Mouse (Mus musculus): Measurements from ENCODE around the gene Clmn. TPM values are rescaled to one million over a fixed set of nuclear protein-coding genes. Genes with fewer than 3 reads are reported as not detected.
A peak's percentile ranks its signal among the peaks of the same experiment; 100 is the strongest.

The Clmn gene
- polyA plus RNA-seq, 1 experiment from 2014 or later = 4.3 TPM

GRCm38 (mm10) chr12:104801494-104802260, 63.2 kb downstream of the Clmn start:
- WGBS = 56% methylated on average over 9 of the region's 9 CpGs
- no peaks in the 10 kb centered on the region for H3K27me3 ChIP-seq (replicated peaks)
- H3K4me2 ChIP-seq (replicated peaks) = no peak overlapping the region
- ATAC-seq = no peak
- no peak overlapping the region for H3K9ac ChIP-seq
- no peak overlapping the region for H3K4me3 ChIP-seq (replicated peaks)
- H3K4me1 ChIP-seq (replicated peaks) = peaks cover 3% of the 10 kb centered on the region; the same call in 1 of the 2 replicates
- H3K36me3 ChIP-seq = peaks cover 10% of the 10 kb centered on the region
- H3K27ac ChIP-seq = no peak overlapping the region
- H3K9me3 ChIP-seq = no peaks in the 10 kb centered on the region

- no peaks in the 10 kb centered on the region for H3K9me3 ChIP-seq
- no peak overlapping the region for H3K9ac ChIP-seq
- no peaks in the 10 kb centered on the region for H3K27me3 ChIP-seq (replicated peaks)
- no peak for ATAC-seq
- WGBS = 90% methylated on average over 3 of the region's 3 CpGs
- no peak overlapping the region for H3K27ac ChIP-seq
- H3K36me3 ChIP-seq = peaks cover 10% of the 10 kb centered on the region
- H3K4me3 ChIP-seq (replicated peaks) = no peak overlapping the region
- peaks cover 3% of the 10 kb centered on the region; the same call in 1 of the 2 replicates for H3K4me1 ChIP-seq (replicated peaks)
- H3K4me2 ChIP-seq (replicated peaks) = no peak overlapping the region
Observed at GRCm38 (mm10) chr12:104799365-104799764, 65.5 kb downstream of the Clmn start.

DNA sequence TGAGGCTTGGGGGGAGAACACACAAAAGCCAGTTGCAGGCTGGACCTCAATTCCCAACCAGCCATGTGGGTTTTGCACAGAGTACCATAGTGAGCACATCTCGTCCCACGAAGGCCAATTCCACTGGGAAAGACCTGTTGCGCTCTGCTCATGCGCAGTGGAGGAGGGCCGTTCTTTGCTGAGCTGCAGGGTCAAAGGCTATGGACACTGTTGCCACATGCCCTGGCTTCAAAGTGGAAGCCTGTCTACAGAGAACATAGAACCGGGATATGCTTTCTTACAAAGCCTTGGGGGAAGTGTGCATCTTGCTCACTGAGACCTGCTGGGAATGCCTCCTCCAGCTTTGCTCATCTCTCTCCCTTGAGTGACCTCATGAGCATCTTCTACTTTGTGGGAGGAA, 67.0 kb downstream of the Clmn start:
- WGBS = 94% methylated on average over 6 of the region's 6 CpGs
- Histone ChIP-seq H3K36me3 (peaks cover 10% of the 10 kb centered on the region), H3K4me3 (replicated peaks) (no peak overlapping the region), H3K4me1 (replicated peaks) (peaks cover 3% of the 10 kb centered on the region; the same call in 1 of the 2 replicates), H3K27ac (no peak overlapping the region), H3K9me3 (no peaks in the 10 kb centered on the region), H3K4me2 (replicated peaks) (no peak overlapping the region), H3K27me3 (replicated peaks) (no peaks in the 10 kb centered on the region), H3K9ac (no peak overlapping the region)
- no peak for ATAC-seq

- whole genome bisulfite sequencing = 85% methylated on average over 11 of the region's 11 CpGs
- Histone ChIP-seq H3K4me2 (replicated peaks) (no peak overlapping the region), H3K4me3 (replicated peaks) (no peak overlapping the region), H3K27me3 (replicated peaks) (no peaks in the 10 kb centered on the region), H3K36me3 (peaks cover 10% of the 10 kb centered on the region), H3K9ac (no peak overlapping the region), H3K4me1 (replicated peaks) (no peaks in the 10 kb centered on the region; the same call in 1 of the 2 replicates), H3K27ac (no peak overlapping the region), H3K9me3 (no peaks in the 10 kb centered on the region)
- ATAC-seq = no peak
Observed at GRCm38 (mm10) chr12:104796635-104797378, 68.1 kb downstream of the Clmn start.

- no peak for ATAC-seq
- H3K9ac ChIP-seq = no peak overlapping the region
- whole genome bisulfite sequencing = 72% methylated on average over 5 of the region's 5 CpGs
- no peaks in the 10 kb centered on the region for H3K9me3 ChIP-seq
- no peak overlapping the region for H3K27ac ChIP-seq
- H3K27me3 ChIP-seq (replicated peaks) = no peaks in the 10 kb centered on the region
- no peak overlapping the region for H3K4me3 ChIP-seq (replicated peaks)
- H3K36me3 ChIP-seq = peaks cover 9% of the 10 kb centered on the region
- H3K4me1 ChIP-seq (replicated peaks) = no peaks in the 10 kb centered on the region
- no peak overlapping the region for H3K4me2 ChIP-seq (replicated peaks)
Observed at GRCm38 (mm10) chr12:104794957-104795356, 69.9 kb downstream of the Clmn start.

GRCm38 (mm10) chr12:104793486-104793885, 71.4 kb downstream of the Clmn start:
- H3K27ac ChIP-seq = no peak overlapping the region
- WGBS = 53% methylated on average over 12 of the region's 12 CpGs
- no peak for ATAC-seq
- H3K36me3 ChIP-seq = peaks cover 3% of the 10 kb centered on the region; the same call in 1 of the 2 replicates
- H3K4me1 ChIP-seq (replicated peaks) = no peaks in the 10 kb centered on the region
- H3K4me2 ChIP-seq (replicated peaks) = no peak overlapping the region
- H3K27me3 ChIP-seq (replicated peaks) = no peaks in the 10 kb centered on the region
- no peak overlapping the region for H3K4me3 ChIP-seq (replicated peaks)
- H3K9me3 ChIP-seq = no peaks in the 10 kb centered on the region
- no peak overlapping the region for H3K9ac ChIP-seq

GRCm38 (mm10) chr12:104777603-104778002, 87.3 kb downstream of the Clmn start:
- no peak overlapping the region for H3K4me2 ChIP-seq (replicated peaks)
- no peak for ATAC-seq
- H3K36me3 ChIP-seq = peaks cover 3% of the 10 kb centered on the region; the same call in 1 of the 2 replicates
- H3K9ac ChIP-seq = no peak overlapping the region
- no peaks in the 10 kb centered on the region for H3K4me1 ChIP-seq (replicated peaks)
- no peaks in the 10 kb centered on the region for H3K27me3 ChIP-seq (replicated peaks)
- H3K9me3 ChIP-seq = no peaks in the 10 kb centered on the region
- H3K27ac ChIP-seq = no peak overlapping the region
- H3K4me3 ChIP-seq (replicated peaks) = no peak overlapping the region
- 75% methylated on average over 1 of the region's 1 CpGs for WGBS

- WGBS = 70% methylated on average over 2 of the region's 2 CpGs
- Histone ChIP-seq H3K27ac (no peak overlapping the region), H3K4me3 (replicated peaks) (no peak overlapping the region), H3K9ac (no peak overlapping the region), H3K36me3 (no peaks in the 10 kb centered on the region), H3K9me3 (no peaks in the 10 kb centered on the region), H3K4me2 (replicated peaks) (no peak overlapping the region), H3K27me3 (replicated peaks) (no peaks in the 10 kb centered on the region), H3K4me1 (replicated peaks) (0 out of 2 replicates have a peak, but pooled peaks cover 8% of the 10 kb centered on the region)
- ATAC-seq = no peak
Observed at GRCm38 (mm10) chr12:104771941-104772340, 92.9 kb downstream of the Clmn start.

- ATAC-seq = peak; percentile 85
- Histone ChIP-seq H3K9me3 (no peaks in the 10 kb centered on the region), H3K9ac (no peak overlapping the region)
Observed at GRCm38 (mm10) chr12:104769201-104769785, 95.6 kb downstream of the Clmn start.

DNA sequence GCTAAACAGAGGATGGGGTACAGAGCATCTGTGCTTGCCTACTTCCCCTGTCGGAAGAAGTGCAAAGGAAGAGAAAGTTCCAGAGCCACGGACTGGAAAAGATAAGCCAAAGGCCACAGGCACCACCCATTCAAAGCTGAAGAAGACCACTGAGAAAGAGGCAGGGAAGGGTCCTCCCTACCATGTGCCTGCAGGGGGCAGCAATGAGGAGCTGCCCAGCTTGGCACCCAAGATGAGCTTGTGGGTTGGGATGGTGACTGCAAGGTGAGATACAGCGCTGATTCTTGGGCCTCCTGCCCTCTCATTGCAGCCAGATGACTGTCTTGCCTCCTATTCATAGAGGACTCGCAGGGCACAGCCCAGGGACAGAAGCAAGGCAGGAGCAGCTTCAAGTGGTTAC, 97.7 kb downstream of the Clmn start:
- no peak overlapping the region for H3K27ac ChIP-seq
- no peaks in the 10 kb centered on the region for H3K9me3 ChIP-seq
- WGBS = 82% methylated on average over 4 of the region's 4 CpGs
- H3K9ac ChIP-seq = no peak overlapping the region
- H3K27me3 ChIP-seq (replicated peaks) = no peaks in the 10 kb centered on the region
- H3K4me1 ChIP-seq (replicated peaks) = 0 out of 2 replicates have a peak, but pooled peaks cover 8% of the 10 kb centered on the region
- H3K4me3 ChIP-seq (replicated peaks) = no peak overlapping the region
- H3K4me2 ChIP-seq (replicated peaks) = no peak overlapping the region
- ATAC-seq = peak; percentile 8; the same call in 1 of the 2 replicates
- H3K36me3 ChIP-seq = no peaks in the 10 kb centered on the region

More at GRCm38 (mm10) chr12:104769201-104769785, 95.6 kb downstream of the Clmn start:
- H3K27me3 ChIP-seq (replicated peaks) = no peaks in the 10 kb centered on the region
- H3K4me3 ChIP-seq (replicated peaks) = no peak overlapping the region
- WGBS = 48% methylated on average over 10 of the region's 10 CpGs
- no peak overlapping the region for H3K27ac ChIP-seq
- H3K4me1 ChIP-seq (replicated peaks) = 0 out of 2 replicates have a peak, but pooled peaks cover 8% of the 10 kb centered on the region
- H3K4me2 ChIP-seq (replicated peaks) = no peak overlapping the region
- H3K36me3 ChIP-seq = no peaks in the 10 kb centered on the region

DNA sequence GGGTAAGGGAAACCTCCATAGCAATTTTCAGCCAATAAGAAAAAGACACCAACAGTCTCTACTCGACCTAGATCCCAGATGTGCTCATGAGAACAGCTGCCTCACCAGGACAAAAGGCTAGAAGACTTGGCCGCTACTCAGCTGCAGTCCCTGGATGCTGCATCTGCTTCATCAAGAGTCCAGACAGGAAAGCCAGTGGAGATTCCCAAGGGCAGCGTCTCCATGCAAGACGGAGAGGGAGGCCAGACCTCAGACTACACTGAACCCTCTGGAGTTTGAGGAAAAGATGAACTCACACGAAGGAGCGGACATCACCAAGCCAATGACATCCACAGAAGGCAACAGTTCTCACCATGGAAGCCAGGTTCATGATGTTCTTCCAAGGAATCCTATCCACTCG, 99.1 kb downstream of the Clmn start:
- Histone ChIP-seq H3K4me1 (replicated peaks) (0 out of 2 replicates have a peak, but pooled peaks cover 8% of the 10 kb centered on the region), H3K4me3 (replicated peaks) (no peak overlapping the region), H3K9me3 (no peaks in the 10 kb centered on the region), H3K4me2 (replicated peaks) (no peak overlapping the region), H3K27me3 (replicated peaks) (no peaks in the 10 kb centered on the region), H3K27ac (no peak overlapping the region), H3K9ac (no peak overlapping the region), H3K36me3 (no peaks in the 10 kb centered on the region)
- no peak for ATAC-seq
- 85% methylated on average over 7 of the region's 7 CpGs for WGBS

DNA sequence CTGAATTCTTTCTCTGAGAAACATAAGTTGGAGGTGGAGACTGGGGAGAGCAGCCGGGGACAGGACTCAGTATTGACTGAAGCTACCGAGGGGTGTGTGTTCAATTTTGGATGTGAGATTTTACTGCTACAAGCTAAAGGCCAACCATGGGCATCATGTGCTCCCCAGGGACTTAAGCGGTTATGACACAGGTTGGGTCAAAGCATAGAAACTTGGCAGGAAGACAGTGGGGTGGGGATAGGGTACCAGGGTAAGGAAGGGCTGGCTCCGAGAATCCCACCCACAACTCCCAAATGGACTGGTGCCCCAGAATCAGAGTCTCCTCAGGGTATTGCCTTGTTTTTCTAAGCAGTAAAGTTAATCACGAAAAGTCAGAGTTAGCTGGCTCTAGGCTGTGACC, 99.8 kb downstream of the Clmn start:
- no peaks in the 10 kb centered on the region for H3K36me3 ChIP-seq
- H3K9me3 ChIP-seq = no peaks in the 10 kb centered on the region
- no peak overlapping the region for H3K9ac ChIP-seq
- no peak overlapping the region for H3K4me3 ChIP-seq (replicated peaks)
- 0 out of 2 replicates have a peak, but pooled peaks cover 8% of the 10 kb centered on the region for H3K4me1 ChIP-seq (replicated peaks)
- H3K4me2 ChIP-seq (replicated peaks) = no peak overlapping the region
- no peak overlapping the region for H3K27ac ChIP-seq
- whole genome bisulfite sequencing = 79% methylated on average over 5 of the region's 5 CpGs
- no peak for ATAC-seq
- no peaks in the 10 kb centered on the region for H3K27me3 ChIP-seq (replicated peaks)

All from intestine, embryonic 15.5 days (tissue).